Mouse (Mus musculus) embryonic facial prominence, embryonic 11.5 days (tissue): ENCODE data around the gene Ypel3. TPM values are rescaled to one million over a fixed set of nuclear protein-coding genes. Genes with fewer than 3 reads are reported as not detected.

Experiments used
- ATAC-seq: fragments of 200-750 bp; cut with Nextera tagmentation; replicated peaks from 2 replicates; pipeline ENCODE4 v1.8.0; 2017; ENCODE audit warnings: low read depth; ENCODE audit not compliant: insufficient number of reproducible peaks, low FRiP score, low TSS enrichment
- DNase-seq: peaks from one replicate; pipeline ENCODE4 v3.0.0-alpha.2; 2015; ENCODE audit warnings: low spot score
- H3K27ac ChIP-seq: fragments of 300-500 bp; sonication (generic); replicated peaks from 2 replicates; pipeline ENCODE4 v1.5.1; 2014; ENCODE audit warnings: mild to moderate bottlenecking, low read depth, low read length, control low read depth
- H3K27me3 ChIP-seq: fragments of 300-500 bp; sonication (generic); 2 replicates; pipeline ENCODE4 v1.6.1; 2014; ENCODE audit warnings: mild to moderate bottlenecking, low read length, moderate library complexity, mixed read lengths; ENCODE audit not compliant: control insufficient read depth, insufficient read depth
- H3K36me3 ChIP-seq: fragments of 300-500 bp; sonication (generic); replicated peaks from 2 replicates; pipeline ENCODE4 v1.6.1; 2014; ENCODE audit warnings: low read depth, mild to moderate bottlenecking, low read length, moderate library complexity, mixed read lengths; ENCODE audit not compliant: control insufficient read depth, insufficient read depth
- H3K4me1 ChIP-seq: fragments of 300-500 bp; sonication (generic); 2 replicates; pipeline ENCODE4 v1.6.1; 2014; ENCODE audit warnings: low read length, mixed read lengths; ENCODE audit not compliant: control insufficient read depth, insufficient read depth
- H3K4me2 ChIP-seq: fragments of 300-500 bp; sonication (generic); 2 replicates; pipeline ENCODE4 v1.6.1; 2014; ENCODE audit warnings: low read depth, mild to moderate bottlenecking, control low read depth, low read length, moderate library complexity
- H3K4me3 ChIP-seq: fragments of 300-500 bp; sonication (generic); 2 replicates; pipeline ENCODE4 v1.5.1; 2014; ENCODE audit warnings: low read depth, low read length, control low read depth
- H3K9ac ChIP-seq: fragments of 300-500 bp; sonication (generic); replicated peaks from 2 replicates; pipeline ENCODE4 v1.6.1; 2014; ENCODE audit warnings: mild to moderate bottlenecking, control low read depth, low read length
- H3K9me3 ChIP-seq: fragments of 300-500 bp; sonication (generic); replicated peaks from 2 replicates; pipeline ENCODE4 v1.6.1; 2016; ENCODE audit warnings: mild to moderate bottlenecking, low read length, inconsistent platforms, mixed read lengths; ENCODE audit not compliant: control insufficient read depth
- WGBS: fragments of 180-500 bp; shearing (Covaris S2); extraction: QIAGEN DNeasy Blood & Tissue Kit; methylation state at CpG from one replicate; pipeline ENCODE4 v1.1.7; 2014; 5-methylcytosine and 5-hydroxymethylcytosine counted together
- polyA plus RNA-seq: library from polyadenylated mRNA; unstranded; fragments of >200 nt; fragmentation: Nextera tagmentation; extraction: Ambion mirVana; gene quantifications from 2 replicates; pipeline ENCODE4 v1.2.1, GENCODE M21; 2014

Ypel3 gene
- polyA plus RNA-seq, 1 experiment from 2014 or later: 89.1 TPM

- Histone ChIP-seq H3K27ac (no peak overlapping the region), H3K4me1 (peaks cover 3% of the 10 kb centered on the region; the same call in 1 of the 2 replicates), H3K9ac (no peak overlapping the region), H3K4me2 (no peak overlapping the region), H3K4me3 (no peak overlapping the region), H3K36me3 (no peaks in the 10 kb centered on the region), H3K27me3 (peaks cover 17% of the 10 kb centered on the region), H3K9me3 (no peaks in the 10 kb centered on the region)
- WGBS: 22% methylated on average over 7 of the region's 8 CpGs
- ATAC-seq (no peak), DNase-seq (peak; percentile 66)
These were observed 48.6 kb downstream of the Ypel3 start for GRCm38 (mm10) chr7:126825403-126825802.

GRCm38 (mm10) chr7:126825952-126826351 lies 49.2 kb downstream of the Ypel3 start:
- Histone ChIP-seq H3K27me3 (peaks cover 17% of the 10 kb centered on the region), H3K36me3 (no peaks in the 10 kb centered on the region), H3K9me3 (no peaks in the 10 kb centered on the region), H3K4me2 (no peak overlapping the region), H3K4me3 (no peak overlapping the region), H3K27ac (no peak overlapping the region), H3K9ac (no peak overlapping the region), H3K4me1 (peaks cover 3% of the 10 kb centered on the region; the same call in 1 of the 2 replicates)
- 67% methylated on average over 5 of the region's 5 CpGs for WGBS
- ATAC-seq: no peak
- DNase-seq: no peak

Other genes starting within 250 kb of the Ypel3 start
- gene Eif3c, start 210.5 kb upstream of the Ypel3 start, polyA plus RNA-seq: 177 and 184 TPM in 2 replicates
- gene Apobr, start 192.0 kb upstream of the Ypel3 start, polyA plus RNA-seq: 0.52 and 0.72 TPM in 2 replicates
- 24.4 and 26.8 TPM in 2 replicates for gene Cln3, start 191.1 kb upstream of the Ypel3 start, polyA plus RNA-seq
- gene Il27, start 182.0 kb upstream of the Ypel3 start, polyA plus RNA-seq: not detected in 2 replicates
- gene Nupr1, start 146.1 kb upstream of the Ypel3 start, polyA plus RNA-seq: 3.4 and 4.3 TPM in 2 replicates
- gene Sgf29, start 127.6 kb upstream of the Ypel3 start, polyA plus RNA-seq: 51.2 and 53.7 TPM in 2 replicates
- gene Sult1a1, start 100.5 kb upstream of the Ypel3 start, polyA plus RNA-seq: 0.15 and 0.70 TPM in 2 replicates
- gene Bola2, start 81.6 kb upstream of the Ypel3 start, polyA plus RNA-seq: 143 and 147 TPM in 2 replicates
- gene Slx1b, start 81.2 kb upstream of the Ypel3 start, polyA plus RNA-seq: 10.0 and 10.4 TPM in 2 replicates
- gene Coro1a, start 69.2 kb upstream of the Ypel3 start, polyA plus RNA-seq: 37.5 and 42.5 TPM in 2 replicates
- gene Mapk3, start 17.4 kb upstream of the Ypel3 start, polyA plus RNA-seq: 37.1 and 44.9 TPM in 2 replicates
- 0.60 and 1.3 TPM in 2 replicates for gene Gdpd3, start 10.6 kb upstream of the Ypel3 start, polyA plus RNA-seq
- gene Tbx6, start 4.5 kb downstream of the Ypel3 start, polyA plus RNA-seq: 0.18 and 0.27 TPM in 2 replicates
- gene Ppp4c, start 15.5 kb downstream of the Ypel3 start, polyA plus RNA-seq: 374 and 401 TPM in 2 replicates
- gene Fam57b, start 20.7 kb downstream of the Ypel3 start, polyA plus RNA-seq: 2.4 and 2.5 TPM in 2 replicates
- gene 4930451I11Rik, start 54.7 kb downstream of the Ypel3 start, polyA plus RNA-seq: not detected in 2 replicates
- 1.5 and 1.7 TPM in 2 replicates for gene Doc2a, start 70.5 kb downstream of the Ypel3 start, polyA plus RNA-seq
- 18.8 and 23.4 TPM in 2 replicates for gene Hirip3, start 85.0 kb downstream of the Ypel3 start, polyA plus RNA-seq
- 100 and 101 TPM in 2 replicates for gene Ino80e, start 85.4 kb downstream of the Ypel3 start, polyA plus RNA-seq
- gene Taok2, start 107.7 kb downstream of the Ypel3 start, polyA plus RNA-seq: 21.6 and 23.6 TPM in 2 replicates
- 15.8 and 18.4 TPM in 2 replicates for gene Tmem219, start 146.0 kb downstream of the Ypel3 start, polyA plus RNA-seq
- 15.1 and 18.5 TPM in 2 replicates for gene Kctd13, start 151.9 kb downstream of the Ypel3 start, polyA plus RNA-seq
- 0.60 TPM in 2 replicates for gene Asphd1, start 172.6 kb downstream of the Ypel3 start, polyA plus RNA-seq
- gene Sez6l2, start 173.6 kb downstream of the Ypel3 start, polyA plus RNA-seq: 1.2 and 3.2 TPM in 2 replicates
- gene Cdipt, start 199.0 kb downstream of the Ypel3 start, polyA plus RNA-seq: 64.3 and 71.6 TPM in 2 replicates
- 1.0 and 2.0 TPM in 2 replicates for gene Cdiptos, start 199.1 kb downstream of the Ypel3 start, polyA plus RNA-seq
- gene Mvp, start 237.7 kb downstream of the Ypel3 start, polyA plus RNA-seq: 2.6 and 3.0 TPM in 2 replicates
- gene Pagr1b, start 239.5 kb downstream of the Ypel3 start, polyA plus RNA-seq: 0.32 and 0.53 TPM in 2 replicates
- gene Pagr1a, start 240.4 kb downstream of the Ypel3 start, polyA plus RNA-seq: 53.4 and 75.3 TPM in 2 replicates
- 52.7 and 56.0 TPM in 2 replicates for gene Gm42742, start 244.1 kb downstream of the Ypel3 start, polyA plus RNA-seq
- 7.6 and 7.7 TPM in 2 replicates for gene Prrt2, start 244.3 kb downstream of the Ypel3 start, polyA plus RNA-seq